Mouse (Mus musculus) kidney, adult 2 months (tissue): ENCODE measurements at regions not wholly inside any gene's neighbourhood (a gene's known extent, or its start where the extent isn't known, plus 50 kb on each side); places are given as distances from the start of the nearest gene placed in this dataset.

Experiments used
- CTCF ChIP-seq: fragments of 200-500 bp; conservative IDR thresholded peaks from 2 replicates; pipeline ENCODE4 v1.5.1; 2011; ENCODE audit warnings: low read depth, mild to moderate bottlenecking, control low read depth, low read length, moderate library complexity, mixed read lengths; ENCODE audit not compliant: insufficient read depth, insufficient read length
- POLR2A ChIP-seq: fragments of 200-500 bp; IDR thresholded peaks from one replicate; pipeline ENCODE4 v1.6.1; 2011; ENCODE audit warnings: low read depth, low read length, control low read depth

DNA sequence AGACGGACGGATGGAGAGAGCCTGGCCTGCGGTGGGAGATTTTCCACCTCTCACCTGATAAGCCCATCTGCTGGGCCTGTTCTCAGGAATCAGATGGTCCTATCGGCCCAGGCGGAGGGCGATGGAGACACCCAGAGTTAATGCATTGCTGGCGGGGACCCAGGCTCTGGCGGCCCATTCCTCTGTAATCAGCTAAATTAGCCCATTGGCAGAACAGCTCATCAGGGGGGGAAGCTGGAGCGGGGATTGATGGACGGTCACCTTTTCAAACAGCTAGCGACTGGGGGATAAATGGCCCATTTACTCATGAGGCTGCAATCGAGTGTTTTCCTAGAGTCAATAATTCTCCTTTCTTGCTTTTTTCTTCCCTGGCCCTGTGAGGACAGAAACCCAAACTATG is 296.5 kb downstream of the Med13l start:
- no peak for TF ChIP-seq CTCF
- no peak for TF ChIP-seq POLR2A
